Mouse (Mus musculus) stomach, postnatal 0 days (tissue): ENCODE data around the gene Stap2. TPM values are rescaled to one million over a fixed set of nuclear protein-coding genes. Genes with fewer than 3 reads are reported as not detected.

Source experiments
- ATAC-seq: fragments of 200-750 bp; cut with Nextera tagmentation; 2 replicates; pipeline ENCODE4 v1.8.0; 2017; ENCODE audit not compliant: low FRiP score, low TSS enrichment
- DNase-seq: peaks from one replicate; pipeline ENCODE4 v3.0.0-alpha.2; 2016; ENCODE audit warnings: low spot score
- H3K27ac ChIP-seq: fragments of 300-500 bp; sonication (generic); replicated peaks from 2 replicates; pipeline ENCODE4 v1.5.1; 2014; ENCODE audit warnings: mild to moderate bottlenecking, control low read depth
- H3K27me3 ChIP-seq: fragments of 300-500 bp; sonication (generic); 2 replicates; pipeline ENCODE4 v1.6.1; 2014; ENCODE audit warnings: low read length; ENCODE audit not compliant: control insufficient read depth, insufficient read depth
- H3K36me3 ChIP-seq: fragments of 300-500 bp; sonication (generic); 2 replicates; pipeline ENCODE4 v1.6.1; 2014; ENCODE audit warnings: low read length, mixed read lengths; ENCODE audit not compliant: control insufficient read depth, insufficient read depth
- H3K4me1 ChIP-seq: fragments of 300-500 bp; sonication (generic); replicated peaks from 2 replicates; pipeline ENCODE4 v1.6.1; 2014; ENCODE audit warnings: antibody characterized with exemption; ENCODE audit not compliant: control insufficient read depth, insufficient read depth
- H3K4me2 ChIP-seq: fragments of 300-500 bp; sonication (generic); replicated peaks from 2 replicates; pipeline ENCODE4 v1.6.1; 2014; ENCODE audit warnings: low read depth, mild to moderate bottlenecking, control low read depth, moderate library complexity
- H3K4me3 ChIP-seq: fragments of 300-500 bp; sonication (generic); 2 replicates; pipeline ENCODE4 v1.5.1; 2014; ENCODE audit warnings: low read depth, low read length, control low read depth
- H3K9ac ChIP-seq: fragments of 300-500 bp; sonication (generic); 2 replicates; pipeline ENCODE4 v1.6.1; 2014; ENCODE audit warnings: mild to moderate bottlenecking, low read length, control low read depth, mixed read lengths
- H3K9me3 ChIP-seq: fragments of 300-500 bp; sonication (generic); 2 replicates; pipeline ENCODE4 v1.6.1; 2016; ENCODE audit warnings: low read length; ENCODE audit not compliant: control insufficient read depth
- CTCF ChIP-seq: IDR thresholded peaks from 2 replicates; pipeline ENCODE4 v1.5.1; 2016; ENCODE audit warnings: antibody characterized with exemption, low read depth, mild to moderate bottlenecking, moderate library complexity
- EP300 ChIP-seq: optimal IDR thresholded peaks from 2 replicates; pipeline ENCODE3; 2016; ENCODE audit warnings: antibody characterized with exemption
- WGBS: fragments of 180-500 bp; shearing (Covaris S2); extraction: QIAGEN DNeasy Blood & Tissue Kit; methylation state at CpG from one replicate; pipeline ENCODE4 v1.1.7; 2014; 5-methylcytosine and 5-hydroxymethylcytosine counted together
- polyA plus RNA-seq: library from polyadenylated mRNA; unstranded; fragments of >200 nt; fragmentation: Nextera tagmentation; extraction: Ambion mirVana; gene quantifications from 2 replicates; pipeline ENCODE4 v1.2.1, GENCODE M21; 2015

Gene Stap2
- polyA plus RNA-seq, 1 experiment from 2014 or later: 44.2 TPM

- Histone ChIP-seq H3K36me3 (no peaks in the 10 kb centered on the region), H3K4me3 (no peak within 1 kb of the TSS), H3K9ac (no peak within 1 kb of the TSS), H3K4me1 (no peaks in the 10 kb centered on the region), H3K4me2 (no peak within 1 kb of the TSS), H3K27me3 (no peaks in the 10 kb centered on the region), H3K9me3 (no peaks in the 10 kb centered on the region), H3K27ac (no peak within 1 kb of the TSS)
- DNase-seq: no peak
- ATAC-seq: no peak
- WGBS: 82% methylated on average over 2 of the region's 2 CpGs
- TF ChIP-seq EP300 (no peak), CTCF (no peak)
Observed at GRCm38 (mm10) chr17:55949400-55949799, 56.0 kb downstream of the Stap2 start, which contains the start of gene Zfp119b. Gene Zfp119b, minus strand, starts transcription at chr17:55949500.

DNA sequence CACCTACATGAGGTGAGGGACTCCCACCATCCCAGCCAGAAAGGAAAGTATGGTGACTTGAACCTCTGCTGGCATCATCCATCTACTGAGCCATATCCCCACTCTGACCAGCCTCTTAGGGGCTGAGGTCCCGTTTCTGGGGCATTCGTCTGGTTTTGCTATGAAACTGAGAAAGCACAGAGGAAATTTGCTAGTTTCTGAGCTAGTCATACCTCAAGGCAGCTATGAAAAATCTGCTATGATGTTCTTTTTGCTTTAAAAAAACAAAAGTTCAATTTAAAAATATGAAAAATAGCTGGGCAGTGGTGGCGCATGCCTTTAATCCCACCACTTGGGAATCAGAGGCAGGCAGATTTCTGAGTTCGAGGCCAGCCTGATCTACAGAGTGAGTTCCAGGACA is 56.7 kb downstream of the Stap2 start:
- H3K9ac ChIP-seq: no peak overlapping the region
- DNase-seq (no peak), ATAC-seq (no peak)
- no peaks in the 10 kb centered on the region for H3K4me1 ChIP-seq
- H3K4me2 ChIP-seq: no peak overlapping the region
- H3K27ac ChIP-seq: no peak overlapping the region
- H3K27me3 ChIP-seq: no peaks in the 10 kb centered on the region
- TF ChIP-seq CTCF: no peak
- no peak for TF ChIP-seq EP300
- H3K9me3 ChIP-seq: no peaks in the 10 kb centered on the region
- H3K4me3 ChIP-seq: no peak overlapping the region
- WGBS: 83% methylated on average over 4 of the region's 4 CpGs
- H3K36me3 ChIP-seq: no peaks in the 10 kb centered on the region

Other genes starting within 250 kb of the Stap2 start
- gene Zfp119a, start 126.7 kb downstream of the Stap2 start, polyA plus RNA-seq: 7.3 and 7.5 TPM in 2 replicates
- gene Zfp959, start 113.5 kb downstream of the Stap2 start, polyA plus RNA-seq: 7.5 and 7.7 TPM in 2 replicates
- 4.9 and 5.8 TPM in 2 replicates for gene Zfp119b, start 56.1 kb downstream of the Stap2 start, polyA plus RNA-seq
- gene Ebi3, start 52.9 kb downstream of the Stap2 start, polyA plus RNA-seq: 2.7 and 3.1 TPM in 2 replicates
- 12.5 and 12.6 TPM in 2 replicates for gene Yju2, start 46.5 kb downstream of the Stap2 start, polyA plus RNA-seq
- gene Shd, start 35.1 kb downstream of the Stap2 start, polyA plus RNA-seq: 3.2 and 3.4 TPM in 2 replicates
- 2.7 and 3.5 TPM in 2 replicates for gene Fsd1, start 19.1 kb downstream of the Stap2 start, polyA plus RNA-seq
- gene Mpnd, start 127 bp upstream of the Stap2 start, polyA plus RNA-seq: 28.9 and 34.9 TPM in 2 replicates
- 100 and 101 TPM in 2 replicates for gene Sh3gl1, start 31.1 kb upstream of the Stap2 start, polyA plus RNA-seq
- gene Chaf1a, start 34.9 kb upstream of the Stap2 start, polyA plus RNA-seq: 4.5 and 5.0 TPM in 2 replicates
- 43.0 and 45.1 TPM in 2 replicates for gene Ubxn6, start 69.4 kb upstream of the Stap2 start, polyA plus RNA-seq
- 37.8 and 38.4 TPM in 2 replicates for gene Hdgfl2, start 74.0 kb upstream of the Stap2 start, polyA plus RNA-seq
- gene Plin4, start 104.2 kb upstream of the Stap2 start, polyA plus RNA-seq: 0.95 and 1.4 TPM in 2 replicates
- 0.48 and 0.65 TPM in 2 replicates for gene Plin5, start 112.0 kb upstream of the Stap2 start, polyA plus RNA-seq
- gene Lrg1, start 116.4 kb upstream of the Stap2 start, polyA plus RNA-seq: 1.2 and 1.9 TPM in 2 replicates
- 0.31 and 0.39 TPM in 2 replicates for gene Sema6b, start 134.8 kb upstream of the Stap2 start, polyA plus RNA-seq
- gene Tnfaip8l1, start 156.9 kb upstream of the Stap2 start, polyA plus RNA-seq: 4.4 and 5.2 TPM in 2 replicates
- gene Mydgf, start 178.3 kb upstream of the Stap2 start, polyA plus RNA-seq: 77.0 and 83.0 TPM in 2 replicates
- gene Dpp9, start 213.3 kb upstream of the Stap2 start, polyA plus RNA-seq: 13.8 and 14.0 TPM in 2 replicates